Comparison of ENCODE assay signal across 14 mouse cellular contexts in genomic region chr1:64732637-64733200, GRCm38 (mm10). TPM values are rescaled to one million over a fixed set of nuclear protein-coding genes. Genes with fewer than 3 reads are reported as not detected.
A peak's percentile ranks its signal among the peaks of the same experiment; 100 is the strongest.
DNase-seq lines count a peak whose midpoint lies in the region; ATAC-seq and TF ChIP-seq lines count a peak whose summit lies in the region.
"Had no signal": no experiment of that assay in that cellular context is flagged by ENCODE, and none has a peak within 500 bp of the region (broad histone marks: within the 10 kb centered on the region; RNA-seq: fewer than 3 reads in every experiment).

No protein-coding gene starts in this region.

- peak overlapping the region; percentile 99 for H3K4me2 ChIP-seq in heart, embryonic 13.5 days
- peak overlapping the region; percentile 97 for H3K4me2 ChIP-seq in embryonic facial prominence, embryonic 14.5 days (ENCODE audit: low read depth, low read length)
- peak overlapping the region; percentile 99 for H3K4me2 ChIP-seq in liver, postnatal 0 days (ENCODE audit: low read depth, low read length)

- DNase-seq in heart, adult 8-10 months (ENCODE audit: low spot score), result no peak
- DNase-seq in MEL (ENCODE audit: low read depth, low spot score), result peak; percentile 40
- DNase-seq in embryonic facial prominence, embryonic 14.5 days (ENCODE audit: low spot score), result no peak
- DNase-seq in liver, postnatal 0 days, result no peak
- no peak for DNase-seq in kidney, adult 9 months
- no peak for DNase-seq in frontal cortex, postnatal 25 days (ENCODE audit: low spot score in 2 of 2)
- DNase-seq: cerebellum, postnatal 36 days; gastrocnemius, postnatal 10 days; heart, postnatal 14 days; kidney, adult 2 months; left cerebral cortex, postnatal 4 days; lung, postnatal 4 days had no signal

- H3K9ac ChIP-seq in heart, embryonic 13.5 days, result peak overlapping the region; percentile 61; the same call in 1 of the 2 replicates
- 0 out of 2 replicates have a peak overlapping the region, but pooled peaks have one; percentile 17 for H3K9ac ChIP-seq in MEL (ENCODE audit: control insufficient read depth, low read depth, low read length, poor library complexity, severe bottlenecking)
- H3K9ac ChIP-seq in embryonic facial prominence, embryonic 14.5 days (ENCODE audit: low read depth, low read length), result no peak overlapping the region
- H3K9ac ChIP-seq in liver, postnatal 0 days (replicated peaks), result peak overlapping the region; percentile 22; the same call in 1 of the 2 replicates

- TF ChIP-seq CTCF in MEL (IDR thresholded peaks at IDR 0.05 in 2 of 3, conservative IDR thresholded peaks at IDR 0.05 in 1 of 3; ENCODE audit: control insufficient read depth in 1 of 3, insufficient read depth in 1 of 3, low read depth in 2 of 3, low read length in 3 of 3, poor library complexity in 1 of 3, severe bottlenecking in 1 of 3), result no peak
- no peak for TF ChIP-seq CTCF in liver, postnatal 0 days (IDR thresholded peaks at IDR 0.05; ENCODE audit: low read depth)

- no peak for ATAC-seq in heart, embryonic 13.5 days (ENCODE audit: extremely low read depth, insufficient number of reproducible peaks, low FRiP score, low TSS enrichment)
- no peak for ATAC-seq in embryonic facial prominence, embryonic 14.5 days (ENCODE audit: low read depth)
- no peak for ATAC-seq in liver, postnatal 0 days
- no peak for ATAC-seq in cerebellum, adult (ENCODE audit: insufficient number of reproducible peaks, low FRiP score, low TSS enrichment)

- peaks cover 6% of the 10 kb centered on the region; the same call in 1 of the 2 replicates for H3K36me3 ChIP-seq in heart, embryonic 13.5 days
- H3K36me3 ChIP-seq in MEL (ENCODE audit: control insufficient read depth in 1 of 2, insufficient read depth in 2 of 2, low read length in 2 of 2), result peaks cover 0 to 17% of the 10 kb centered on the region in 2 experiments; a peak in 2 of 4 replicates
- H3K36me3 ChIP-seq in embryonic facial prominence, embryonic 14.5 days (ENCODE audit: control insufficient read depth, insufficient read depth, low read length), result peaks cover 8% of the 10 kb centered on the region; the same call in 1 of the 2 replicates
- H3K36me3 ChIP-seq in liver, postnatal 0 days (replicated peaks; ENCODE audit: insufficient read depth, low read length), result peaks cover 8% of the 10 kb centered on the region; the same call in 1 of the 2 replicates

- no peaks in the 10 kb centered on the region for H3K9me3 ChIP-seq in heart, embryonic 13.5 days
- no peaks in the 10 kb centered on the region for H3K9me3 ChIP-seq in MEL (replicated peaks; ENCODE audit: insufficient read depth, low read length)
- no peaks in the 10 kb centered on the region for H3K9me3 ChIP-seq in embryonic facial prominence, embryonic 14.5 days (ENCODE audit: control insufficient read depth, low read length)
- H3K9me3 ChIP-seq in liver, postnatal 0 days (ENCODE audit: low read length), result no peaks in the 10 kb centered on the region

- WGBS in heart, embryonic 13.5 days, result 57% methylated on average over 7 of the region's 7 CpGs
- WGBS in embryonic facial prominence, embryonic 14.5 days, result 49% methylated on average over 7 of the region's 7 CpGs
- WGBS in liver, postnatal 0 days (ENCODE audit: insufficient replicate concordance), result 63% methylated on average over 7 of the region's 7 CpGs

- H3K4me3 ChIP-seq in heart, embryonic 13.5 days, result 0 out of 2 replicates have a peak overlapping the region, but pooled peaks have one; percentile 3
- H3K4me3 ChIP-seq in MEL (ENCODE audit: control insufficient read depth in 1 of 2, insufficient read depth in 1 of 2, low read depth in 2 of 2, low read length in 2 of 2), result no peak overlapping the region; a peak in 1 of 4 replicates
- H3K4me3 ChIP-seq in embryonic facial prominence, embryonic 14.5 days (ENCODE audit: low read depth, low read length), result no peak overlapping the region
- H3K4me3 ChIP-seq in liver, postnatal 0 days (ENCODE audit: low read depth, low read length), result 0 out of 2 replicates have a peak overlapping the region, but pooled peaks have one; percentile 2

- TF ChIP-seq RAD21 in MEL (IDR thresholded peaks at IDR 0.05; ENCODE audit: low read depth, low read length), result no peak

- no peak overlapping the region for H3K27ac ChIP-seq in heart, embryonic 13.5 days (replicated peaks)
- H3K27ac ChIP-seq in MEL (ENCODE audit: control insufficient read depth, low read depth, low read length), result peak overlapping the region; percentile 24
- no peak overlapping the region for H3K27ac ChIP-seq in embryonic facial prominence, embryonic 14.5 days (replicated peaks; ENCODE audit: low read depth, low read length)
- H3K27ac ChIP-seq in liver, postnatal 0 days (ENCODE audit: low read depth), result peak overlapping the region; percentile 14; the same call in 1 of the 2 replicates

- no peak for TF ChIP-seq EP300 in MEL (IDR thresholded peaks at IDR 0.05; ENCODE audit: low read depth in 1 of 2, low read length in 2 of 2)
- TF ChIP-seq EP300 in liver, postnatal 0 days (IDR thresholded peaks at IDR 0.05; ENCODE audit: low read depth), result no peak

- no peaks in the 10 kb centered on the region; the same call in 1 of the 2 replicates for H3K79me2 ChIP-seq in MEL (ENCODE audit: control insufficient read depth, insufficient read depth, low read length, poor library complexity)

- TF ChIP-seq POLR2A in MEL (IDR thresholded peaks at IDR 0.05; ENCODE audit: control insufficient read depth in 1 of 2, insufficient read depth in 1 of 2, low read depth in 1 of 2, low read length in 2 of 2, poor library complexity in 1 of 2), result no peak

- H3K4me1 ChIP-seq in heart, embryonic 13.5 days, result peaks cover 51% of the 10 kb centered on the region
- peaks cover 11 to 28% of the 10 kb centered on the region in 2 experiments for H3K4me1 ChIP-seq in MEL (ENCODE audit: control insufficient read depth in 1 of 2, insufficient read depth in 2 of 2, low read length in 2 of 2)
- peaks cover 13% of the 10 kb centered on the region; the same call in 1 of the 2 replicates for H3K4me1 ChIP-seq in embryonic facial prominence, embryonic 14.5 days (ENCODE audit: control insufficient read depth, insufficient read depth, low read length)
- peaks cover 40% of the 10 kb centered on the region for H3K4me1 ChIP-seq in liver, postnatal 0 days (ENCODE audit: insufficient read depth)

- peaks cover 26% of the 10 kb centered on the region for H3K27me3 ChIP-seq in heart, embryonic 13.5 days (replicated peaks)
- H3K27me3 ChIP-seq in MEL (ENCODE audit: control insufficient read depth in 1 of 2, insufficient read depth in 2 of 2, low read length in 2 of 2), result no peaks in the 10 kb centered on the region
- peaks cover 50% of the 10 kb centered on the region for H3K27me3 ChIP-seq in embryonic facial prominence, embryonic 14.5 days (replicated peaks; ENCODE audit: control insufficient read depth, insufficient read depth, low read length)
- peaks cover 10% of the 10 kb centered on the region for H3K27me3 ChIP-seq in liver, postnatal 0 days (ENCODE audit: insufficient read depth, low read length)

TF ChIP-seq in MEL, 35 proteins besides CTCF, POLR2A, EP300 and RAD21:
- TF ChIP-seq ZNF384 (IDR thresholded peaks at IDR 0.05; ENCODE audit: low read depth, low read length) (no peak), CHD1 (IDR thresholded peaks at IDR 0.05; ENCODE audit: low read depth, low read length) (no peak), SIN3A (IDR thresholded peaks at IDR 0.05; ENCODE audit: low read length) (no peak), NELFE (IDR thresholded peaks at IDR 0.05; ENCODE audit: low read depth, low read length) (no peak), USF1 (IDR thresholded peaks at IDR 0.05; ENCODE audit: low read depth, low read length) (no peak), MAX (IDR thresholded peaks at IDR 0.05; ENCODE audit: low read length) (no peak), POLR2AphosphoS2 (IDR thresholded peaks at IDR 0.05; ENCODE audit: low read length) (no peak), SMC3 (IDR thresholded peaks at IDR 0.05; ENCODE audit: low read depth, low read length) (no peak)

RNA-seq across cellular contexts. Expression of gene Fzd5, which starts 4.8 kb away (rescaled TPM):
- 1.1 TPM in 2 replicates for polyA plus RNA-seq in heart, embryonic 13.5 days (2015; fragmentation: Nextera tagmentation; extraction: Ambion mirVana)
- total RNA-seq in heart, adult 8-10 months (2022), result 1 to 10 TPM; 3.9 to 4.4 (median 4.3) TPM
- 1.4 TPM in 2 replicates for total RNA-seq in MEL (2012; rRNA removed)
- polyA plus RNA-seq in MEL (2012; ENCODE audit: insufficient read depth in 1 of 2, insufficient read length in 2 of 2, low read depth in 1 of 2, low replicate concordance in 2 of 2, missing spikeins in 1 of 2), result 1 to 10 TPM in 1 of 2 experiments, not detected in 1; 2.9 TPM
- polyA plus RNA-seq in embryonic facial prominence, embryonic 14.5 days (2014; fragmentation: Nextera tagmentation; extraction: Ambion mirVana), result 2.6 and 2.8 TPM in 2 replicates
- 0.94 and 0.99 TPM in 2 replicates for polyA plus RNA-seq in liver, postnatal 0 days (2015; fragmentation: Nextera tagmentation; extraction: Ambion mirVana)

RNA-seq across cellular contexts. Expression of gene Ccnyl1, which starts 42.5 kb away (rescaled TPM):
- polyA plus RNA-seq in heart, embryonic 13.5 days (2015; fragmentation: Nextera tagmentation; extraction: Ambion mirVana), result 2.9 and 3.9 TPM in 2 replicates
- 10 to 100 TPM; 10.3 to 16.9 (median 12.9) TPM for total RNA-seq in heart, adult 8-10 months (2022)
- 3.0 and 4.9 TPM in 2 replicates for total RNA-seq in MEL (2012; rRNA removed)
- 10 to 100 TPM in 1 of 2 experiments, not detected in 1; 18.1 TPM for polyA plus RNA-seq in MEL (2012; ENCODE audit: insufficient read depth in 1 of 2, insufficient read length in 2 of 2, low read depth in 1 of 2, low replicate concordance in 2 of 2, missing spikeins in 1 of 2)
- 8.3 and 8.4 TPM in 2 replicates for polyA plus RNA-seq in embryonic facial prominence, embryonic 14.5 days (2014; fragmentation: Nextera tagmentation; extraction: Ambion mirVana)
- polyA plus RNA-seq in liver, postnatal 0 days (2015; fragmentation: Nextera tagmentation; extraction: Ambion mirVana), result 0.89 and 1.3 TPM in 2 replicates

Comparison
In these comparisons a context has a peak if more than half of its experiments do, and no peak if none do; other contexts are left out.
1. H3K27ac ChIP-seq: peak in MEL (single experiment) and liver, postnatal 0 days (single experiment); none in heart, embryonic 13.5 days (single experiment) and embryonic facial prominence, embryonic 14.5 days (single experiment).
2. H3K4me3 ChIP-seq: peak in heart, embryonic 13.5 days (single experiment) and liver, postnatal 0 days (single experiment); none in MEL (0 of 2) and embryonic facial prominence, embryonic 14.5 days (single experiment).
3. Peak in every context shown above with its lines, with median percentiles within 50 percentile points of each other: H3K4me2 ChIP-seq.